Mouse (Mus musculus): ENCODE measurements around the gene Skap1. TPM values are rescaled to one million over a fixed set of nuclear protein-coding genes. Genes with fewer than 3 reads are reported as not detected.
A peak's percentile ranks its signal among the peaks of the same experiment; 100 is the strongest.
"Not testable (repeated sequence)": the region's sequence is repeated elsewhere in the genome, so short reads cannot be mapped to it uniquely, and the experiment has no call there.

The Skap1 gene
- polyA plus RNA-seq, 1 experiment from 2014 or later = 0.23 TPM

GRCm38 (mm10) chr11:96784847-96785246 is 320.5 kb downstream of the Skap1 start:
- H3K36me3 ChIP-seq (ENCODE audit: control insufficient read depth, insufficient read depth, low read length); ATAC-seq (ENCODE audit: insufficient number of reproducible peaks, insufficient read depth, low FRiP score, low read depth); H3K4me3 ChIP-seq (ENCODE audit: control insufficient read depth in 1 of 2, insufficient read depth in 1 of 2, low read depth in 1 of 2, low read length in 2 of 2); H3K9ac ChIP-seq (ENCODE audit: low read length); H3K27ac ChIP-seq (replicated peaks in 1 of 2; ENCODE audit: control insufficient read depth in 1 of 2, insufficient read depth in 1 of 2, low read depth in 2 of 2, low read length in 2 of 2); H3K27me3 ChIP-seq (ENCODE audit: control insufficient read depth, insufficient read depth, low read length); H3K9me3 ChIP-seq (ENCODE audit: control insufficient read depth, low read length); H3K4me2 ChIP-seq (ENCODE audit: low read length); H3K4me1 ChIP-seq (ENCODE audit: control insufficient read depth in 2 of 2, insufficient read depth in 2 of 2, low read length in 2 of 2): not testable (repeated sequence)
- WGBS = 12% methylated on average over 7 of the region's 7 CpGs

GRCm38 (mm10) chr11:96786731-96787450 is 322.5 kb downstream of the Skap1 start:
- H3K4me3 ChIP-seq (ENCODE audit: control insufficient read depth in 1 of 2, insufficient read depth in 1 of 2, low read depth in 1 of 2, low read length in 2 of 2) = no peak overlapping the region
- H3K4me2 ChIP-seq (ENCODE audit: low read length) = no peak overlapping the region
- H3K27me3 ChIP-seq (ENCODE audit: control insufficient read depth, insufficient read depth, low read length) = no peaks in the 10 kb centered on the region
- no peaks in the 10 kb centered on the region for H3K9me3 ChIP-seq (ENCODE audit: control insufficient read depth, low read length)
- 31% methylated on average over 9 of the region's 9 CpGs for WGBS
- H3K4me1 ChIP-seq (ENCODE audit: control insufficient read depth in 2 of 2, insufficient read depth in 2 of 2, low read length in 2 of 2) = peaks cover 4 to 13% of the 10 kb centered on the region in 2 experiments
- peaks cover 6% of the 10 kb centered on the region; the same call in 1 of the 2 replicates for H3K36me3 ChIP-seq (ENCODE audit: control insufficient read depth, insufficient read depth, low read length)
- ATAC-seq (ENCODE audit: insufficient number of reproducible peaks, insufficient read depth, low FRiP score, low read depth) = no peak
- H3K27ac ChIP-seq (replicated peaks in 1 of 2; ENCODE audit: control insufficient read depth in 1 of 2, insufficient read depth in 1 of 2, low read depth in 2 of 2, low read length in 2 of 2) = no peak overlapping the region
- H3K9ac ChIP-seq (ENCODE audit: low read length) = no peak overlapping the region

GRCm38 (mm10) chr11:96788871-96789795 is 324.7 kb downstream of the Skap1 start, which contains the start of gene Cbx1:
Gene Cbx1, plus strand, starts transcription at chr11:96789127.
- Histone ChIP-seq H3K9ac (ENCODE audit: low read length) (peak within 1 kb of the TSS; percentile 86), H3K4me2 (ENCODE audit: low read length) (peak within 1 kb of the TSS; percentile 84), H3K4me1 (ENCODE audit: control insufficient read depth in 2 of 2, insufficient read depth in 2 of 2, low read length in 2 of 2) (peaks cover 4 to 20% of the 10 kb centered on the region in 2 experiments), H3K9me3 (ENCODE audit: control insufficient read depth, low read length) (no peaks in the 10 kb centered on the region), H3K27me3 (ENCODE audit: control insufficient read depth, insufficient read depth, low read length) (no peaks in the 10 kb centered on the region), H3K36me3 (ENCODE audit: control insufficient read depth, insufficient read depth, low read length) (peaks cover 9% of the 10 kb centered on the region; the same call in 1 of the 2 replicates), H3K27ac (replicated peaks in 1 of 2; ENCODE audit: control insufficient read depth in 1 of 2, insufficient read depth in 1 of 2, low read depth in 2 of 2, low read length in 2 of 2) (peak within 1 kb of the TSS; percentile 93 to 94), H3K4me3 (ENCODE audit: control insufficient read depth in 1 of 2, insufficient read depth in 1 of 2, low read depth in 1 of 2, low read length in 2 of 2) (peak within 1 kb of the TSS; percentile 73 to 78)
- WGBS = under 1% methylated on average over 92 of the region's 93 CpGs
- peak; percentile 93 for ATAC-seq (ENCODE audit: insufficient number of reproducible peaks, insufficient read depth, low FRiP score, low read depth)

- H3K9me3 ChIP-seq (ENCODE audit: control insufficient read depth, low read length) = no peaks in the 10 kb centered on the region
- H3K27ac ChIP-seq (replicated peaks in 1 of 2; ENCODE audit: control insufficient read depth in 1 of 2, insufficient read depth in 1 of 2, low read depth in 2 of 2, low read length in 2 of 2) = peak overlapping the region; percentile 1 to 93; a peak in 3 of 4 replicates
- H3K4me3 ChIP-seq (ENCODE audit: control insufficient read depth in 1 of 2, insufficient read depth in 1 of 2, low read depth in 1 of 2, low read length in 2 of 2) = peak overlapping the region; percentile 73 to 78
- ATAC-seq (ENCODE audit: insufficient number of reproducible peaks, insufficient read depth, low FRiP score, low read depth) = no peak
- H3K4me2 ChIP-seq (ENCODE audit: low read length) = peak overlapping the region; percentile 84
- WGBS = 12% methylated on average over 5 of the region's 5 CpGs
- no peaks in the 10 kb centered on the region for H3K27me3 ChIP-seq (ENCODE audit: control insufficient read depth, insufficient read depth, low read length)
- H3K9ac ChIP-seq (ENCODE audit: low read length) = peak overlapping the region; percentile 86
- peaks cover 9% of the 10 kb centered on the region; the same call in 1 of the 2 replicates for H3K36me3 ChIP-seq (ENCODE audit: control insufficient read depth, insufficient read depth, low read length)
- H3K4me1 ChIP-seq (ENCODE audit: control insufficient read depth in 2 of 2, insufficient read depth in 2 of 2, low read length in 2 of 2) = peaks cover 4 to 20% of the 10 kb centered on the region in 2 experiments
These were observed 325.6 kb downstream of the Skap1 start for GRCm38 (mm10) chr11:96789990-96790389.

- Histone ChIP-seq H3K27me3 (ENCODE audit: control insufficient read depth, insufficient read depth, low read length) (no peaks in the 10 kb centered on the region), H3K9ac (ENCODE audit: low read length) (peak overlapping the region; percentile 86; the same call in 1 of the 2 replicates), H3K4me1 (ENCODE audit: control insufficient read depth in 2 of 2, insufficient read depth in 2 of 2, low read length in 2 of 2) (peaks cover 4 to 20% of the 10 kb centered on the region in 2 experiments), H3K9me3 (ENCODE audit: control insufficient read depth, low read length) (no peaks in the 10 kb centered on the region), H3K27ac (replicated peaks in 1 of 2; ENCODE audit: control insufficient read depth in 1 of 2, insufficient read depth in 1 of 2, low read depth in 2 of 2, low read length in 2 of 2) (no peak overlapping the region), H3K36me3 (ENCODE audit: control insufficient read depth, insufficient read depth, low read length) (peaks cover 14% of the 10 kb centered on the region), H3K4me3 (ENCODE audit: control insufficient read depth in 1 of 2, insufficient read depth in 1 of 2, low read depth in 1 of 2, low read length in 2 of 2) (peak overlapping the region in 1 of 2 experiments; percentile 73; a peak in 2 of 4 replicates), H3K4me2 (ENCODE audit: low read length) (peak overlapping the region; percentile 84)
- WGBS = 19% methylated on average over 1 of the region's 1 CpGs
- ATAC-seq (ENCODE audit: insufficient number of reproducible peaks, insufficient read depth, low FRiP score, low read depth) = no peak
These were observed 326.3 kb downstream of the Skap1 start for GRCm38 (mm10) chr11:96790681-96791080.

- Histone ChIP-seq H3K4me3 (ENCODE audit: control insufficient read depth in 1 of 2, insufficient read depth in 1 of 2, low read depth in 1 of 2, low read length in 2 of 2) (no peak overlapping the region), H3K9ac (ENCODE audit: low read length) (no peak overlapping the region), H3K27ac (replicated peaks in 1 of 2; ENCODE audit: control insufficient read depth in 1 of 2, insufficient read depth in 1 of 2, low read depth in 2 of 2, low read length in 2 of 2) (no peak overlapping the region), H3K9me3 (ENCODE audit: control insufficient read depth, low read length) (no peaks in the 10 kb centered on the region), H3K4me2 (ENCODE audit: low read length) (no peak overlapping the region), H3K4me1 (ENCODE audit: control insufficient read depth in 2 of 2, insufficient read depth in 2 of 2, low read length in 2 of 2) (peaks cover 0 to 16% of the 10 kb centered on the region in 2 experiments), H3K36me3 (ENCODE audit: control insufficient read depth, insufficient read depth, low read length) (peaks cover 49% of the 10 kb centered on the region), H3K27me3 (ENCODE audit: control insufficient read depth, insufficient read depth, low read length) (no peaks in the 10 kb centered on the region)
- ATAC-seq (ENCODE audit: insufficient number of reproducible peaks, insufficient read depth, low FRiP score, low read depth) = no peak
- 93% methylated on average over 13 of the region's 13 CpGs for WGBS
These were observed 331.1 kb downstream of the Skap1 start for GRCm38 (mm10) chr11:96795491-96795890.

- 96% methylated on average over 2 of the region's 2 CpGs for WGBS
- ATAC-seq (ENCODE audit: insufficient number of reproducible peaks, insufficient read depth, low FRiP score, low read depth) = no peak
- no peak overlapping the region for H3K4me2 ChIP-seq (ENCODE audit: low read length)
- no peaks in the 10 kb centered on the region for H3K27me3 ChIP-seq (ENCODE audit: control insufficient read depth, insufficient read depth, low read length)
- no peaks in the 10 kb centered on the region for H3K9me3 ChIP-seq (ENCODE audit: control insufficient read depth, low read length)
- no peak overlapping the region for H3K27ac ChIP-seq (replicated peaks in 1 of 2; ENCODE audit: control insufficient read depth in 1 of 2, insufficient read depth in 1 of 2, low read depth in 2 of 2, low read length in 2 of 2)
- H3K4me3 ChIP-seq (ENCODE audit: control insufficient read depth in 1 of 2, insufficient read depth in 1 of 2, low read depth in 1 of 2, low read length in 2 of 2) = no peak overlapping the region
- peaks cover 54% of the 10 kb centered on the region for H3K36me3 ChIP-seq (ENCODE audit: control insufficient read depth, insufficient read depth, low read length)
- peaks cover 0 to 11% of the 10 kb centered on the region in 2 experiments; a peak in 1 of 4 replicates for H3K4me1 ChIP-seq (ENCODE audit: control insufficient read depth in 2 of 2, insufficient read depth in 2 of 2, low read length in 2 of 2)
- no peak overlapping the region for H3K9ac ChIP-seq (ENCODE audit: low read length)
These were observed 331.7 kb downstream of the Skap1 start for GRCm38 (mm10) chr11:96796081-96796480.
